Mouse (Mus musculus): ENCODE data around the gene Lamb1.

- TF ChIP-seq POLR2A (IDR thresholded peaks at IDR 0.05; ENCODE audit: extremely low read depth, insufficient read depth, low read length) (no peak), CTCF (IDR thresholded peaks at IDR 0.05; ENCODE audit: low read depth, low read length) (no peak)
Observed at GRCm38 (mm10) chr12:31307756-31308155, 42.7 kb downstream of the Lamb1 start.
